Mouse (Mus musculus): ENCODE measurements at regions not wholly inside any gene's neighbourhood (a gene's known extent, or its start where the extent isn't known, plus 50 kb on each side); places are given as distances from the start of the nearest gene placed in this dataset.

DNA sequence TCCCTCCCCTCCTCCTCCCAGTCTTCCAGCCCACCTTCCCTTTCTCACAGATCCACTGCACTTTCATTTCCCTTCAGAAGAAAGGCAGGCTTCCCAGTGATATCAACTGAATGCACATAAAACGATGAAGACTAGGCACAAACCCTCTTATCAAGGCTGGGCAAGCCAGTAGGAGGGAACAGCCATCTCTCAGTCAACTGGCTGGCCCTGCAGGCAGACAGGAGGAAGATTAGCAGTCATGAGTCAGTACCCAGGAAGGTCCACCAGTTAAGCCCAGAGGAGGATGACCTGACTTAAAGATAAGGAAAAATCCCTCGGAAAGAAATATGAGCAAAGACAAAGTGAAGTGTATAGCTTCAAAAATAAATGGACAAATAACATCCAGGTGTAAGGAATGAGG, 337.4 kb upstream of the Ube2e3 start:
- H3K9ac ChIP-seq (ENCODE audit: low read length) = no peak overlapping the region
- no peak overlapping the region for H3K27ac ChIP-seq (replicated peaks)
- no peak overlapping the region for H3K4me3 ChIP-seq (ENCODE audit: low read depth, low read length)
- no peaks in the 10 kb centered on the region for H3K36me3 ChIP-seq (ENCODE audit: control insufficient read depth, insufficient read depth, low read length)
- 43% methylated on average over 2 of the region's 2 CpGs for WGBS
- ATAC-seq (ENCODE audit: low FRiP score, low TSS enrichment) (no peak), DNase-seq (ENCODE audit: low spot score) (no peak)
- H3K4me2 ChIP-seq (replicated peaks; ENCODE audit: low read depth) = no peak overlapping the region
- H3K9me3 ChIP-seq (ENCODE audit: control insufficient read depth, low read length) = no peaks in the 10 kb centered on the region
- no peaks in the 10 kb centered on the region for H3K4me1 ChIP-seq (replicated peaks; ENCODE audit: control insufficient read depth, insufficient read depth)
- TF ChIP-seq CTCF (IDR thresholded peaks at IDR 0.05; ENCODE audit: low read depth) (no peak), EP300 (optimal IDR thresholded peaks at IDR 0.05) (no peak)
- no peaks in the 10 kb centered on the region for H3K27me3 ChIP-seq (ENCODE audit: control insufficient read depth, insufficient read depth, low read length)

DNA sequence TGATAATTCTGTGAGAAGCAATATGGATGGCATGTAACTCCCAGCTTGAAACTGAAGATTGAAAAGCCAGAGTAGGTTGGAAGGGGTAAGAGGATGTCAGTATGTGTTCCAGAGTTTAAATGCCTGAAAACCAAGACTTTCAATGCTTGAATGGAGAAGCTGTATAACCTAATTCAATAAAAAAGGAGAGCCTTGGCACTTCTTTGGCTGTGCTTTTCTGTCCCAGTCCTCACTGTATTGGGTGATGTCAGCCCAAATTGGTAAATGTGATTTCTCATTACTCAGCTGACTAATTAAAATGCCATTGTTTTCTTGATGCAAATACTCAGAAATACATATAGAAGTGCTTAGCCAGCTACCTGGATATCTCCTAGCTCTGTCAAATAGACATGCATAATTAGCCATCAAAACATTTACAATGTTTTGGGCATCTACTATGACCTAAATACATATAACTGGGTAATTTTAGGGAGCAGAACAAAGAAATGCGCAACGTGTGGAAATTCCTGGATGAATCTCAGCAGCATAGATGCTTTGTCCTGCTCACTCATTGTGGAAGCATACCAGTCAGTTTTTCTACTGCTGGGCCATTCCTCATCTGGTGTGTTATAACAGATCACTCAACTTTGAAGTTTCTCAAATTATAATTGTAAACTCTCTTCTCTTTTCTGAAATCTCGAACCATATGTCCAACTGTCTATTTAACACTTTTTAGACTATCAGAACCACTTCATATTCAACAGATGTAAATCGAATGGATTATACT, 347.5 kb upstream of the Ube2e3 start:
- H3K9ac ChIP-seq (ENCODE audit: low read length) = no peak overlapping the region
- H3K4me3 ChIP-seq (ENCODE audit: low read depth, low read length) = no peak overlapping the region
- no peak for TF ChIP-seq CTCF (IDR thresholded peaks at IDR 0.05; ENCODE audit: low read depth)
- no peak for TF ChIP-seq EP300 (optimal IDR thresholded peaks at IDR 0.05)
- H3K9me3 ChIP-seq (ENCODE audit: control insufficient read depth, low read length) = no peaks in the 10 kb centered on the region
- ATAC-seq (ENCODE audit: low FRiP score, low TSS enrichment) = no peak
- H3K27ac ChIP-seq (replicated peaks) = no peak overlapping the region
- DNase-seq (ENCODE audit: low spot score) = no peak
- WGBS = 84% methylated on average over 4 of the region's 4 CpGs
- no peak overlapping the region for H3K4me2 ChIP-seq (replicated peaks; ENCODE audit: low read depth)
- no peaks in the 10 kb centered on the region for H3K4me1 ChIP-seq (replicated peaks; ENCODE audit: control insufficient read depth, insufficient read depth)
- no peaks in the 10 kb centered on the region for H3K27me3 ChIP-seq (ENCODE audit: control insufficient read depth, insufficient read depth, low read length)
- no peaks in the 10 kb centered on the region for H3K36me3 ChIP-seq (ENCODE audit: control insufficient read depth, insufficient read depth, low read length)

- Histone ChIP-seq H3K4me2 (replicated peaks; ENCODE audit: low read depth) (no peak overlapping the region), H3K9ac (ENCODE audit: low read length) (no peak overlapping the region), H3K27me3 (ENCODE audit: control insufficient read depth, insufficient read depth, low read length) (no peaks in the 10 kb centered on the region), H3K27ac (replicated peaks) (no peak overlapping the region), H3K36me3 (ENCODE audit: control insufficient read depth, insufficient read depth, low read length) (no peaks in the 10 kb centered on the region), H3K4me1 (replicated peaks; ENCODE audit: control insufficient read depth, insufficient read depth) (no peaks in the 10 kb centered on the region), H3K4me3 (ENCODE audit: low read depth, low read length) (no peak overlapping the region), H3K9me3 (ENCODE audit: control insufficient read depth, low read length) (no peaks in the 10 kb centered on the region)
- DNase-seq (ENCODE audit: low spot score) (no peak), ATAC-seq (ENCODE audit: low FRiP score, low TSS enrichment) (no peak)
- no peak for TF ChIP-seq CTCF (IDR thresholded peaks at IDR 0.05; ENCODE audit: low read depth)
- no peak for TF ChIP-seq EP300 (optimal IDR thresholded peaks at IDR 0.05)
Observed at GRCm38 (mm10) chr2:78493115-78493514, 374.8 kb upstream of the Ube2e3 start.

DNA sequence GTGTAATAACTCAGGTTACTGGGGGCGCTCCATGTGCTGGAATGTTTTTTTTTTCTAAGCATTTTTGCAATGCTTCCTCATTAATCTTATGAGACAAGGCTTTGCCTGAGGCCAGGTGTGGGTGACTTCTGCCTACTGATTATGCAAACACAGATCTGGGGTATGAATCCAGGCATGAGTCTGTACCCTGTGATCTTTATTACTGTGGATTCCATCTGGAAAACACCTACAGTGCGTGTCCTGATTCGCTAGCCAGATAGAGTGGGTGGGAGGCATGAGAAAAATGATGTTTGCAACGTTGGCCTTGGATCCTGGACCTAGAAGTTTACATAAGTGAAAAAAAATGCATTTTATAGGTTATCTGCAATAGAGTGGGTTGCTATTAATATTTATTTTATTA, 387.9 kb upstream of the Ube2e3 start:
- Histone ChIP-seq H3K9ac (ENCODE audit: low read length) (no peak overlapping the region), H3K4me2 (replicated peaks; ENCODE audit: low read depth) (no peak overlapping the region), H3K4me1 (replicated peaks; ENCODE audit: control insufficient read depth, insufficient read depth) (no peaks in the 10 kb centered on the region), H3K36me3 (ENCODE audit: control insufficient read depth, insufficient read depth, low read length) (no peaks in the 10 kb centered on the region), H3K27me3 (ENCODE audit: control insufficient read depth, insufficient read depth, low read length) (no peaks in the 10 kb centered on the region), H3K4me3 (ENCODE audit: low read depth, low read length) (no peak overlapping the region), H3K9me3 (ENCODE audit: control insufficient read depth, low read length) (no peaks in the 10 kb centered on the region), H3K27ac (replicated peaks) (no peak overlapping the region)
- no peak for ATAC-seq (ENCODE audit: low FRiP score, low TSS enrichment)
- WGBS = 43% methylated on average over 4 of the region's 4 CpGs
- TF ChIP-seq CTCF (IDR thresholded peaks at IDR 0.05; ENCODE audit: low read depth) = no peak
- no peak for TF ChIP-seq EP300 (optimal IDR thresholded peaks at IDR 0.05)
- no peak for DNase-seq (ENCODE audit: low spot score)

- DNase-seq (ENCODE audit: low spot score) = no peak
- H3K4me2 ChIP-seq (replicated peaks; ENCODE audit: low read depth) = no peak overlapping the region
- no peak for ATAC-seq (ENCODE audit: low FRiP score, low TSS enrichment)
- H3K4me3 ChIP-seq (ENCODE audit: low read depth, low read length) = no peak overlapping the region
- TF ChIP-seq EP300 (optimal IDR thresholded peaks at IDR 0.05) (no peak), CTCF (IDR thresholded peaks at IDR 0.05; ENCODE audit: low read depth) (no peak)
- H3K27ac ChIP-seq (replicated peaks) = no peak overlapping the region
- 72% methylated on average over 4 of the region's 4 CpGs for WGBS
- H3K36me3 ChIP-seq (ENCODE audit: control insufficient read depth, insufficient read depth, low read length) = no peaks in the 10 kb centered on the region
- H3K27me3 ChIP-seq (ENCODE audit: control insufficient read depth, insufficient read depth, low read length) = no peaks in the 10 kb centered on the region
- no peak overlapping the region for H3K9ac ChIP-seq (ENCODE audit: low read length)
- no peaks in the 10 kb centered on the region for H3K4me1 ChIP-seq (replicated peaks; ENCODE audit: control insufficient read depth, insufficient read depth)
- no peaks in the 10 kb centered on the region for H3K9me3 ChIP-seq (ENCODE audit: control insufficient read depth, low read length)
Observed at GRCm38 (mm10) chr2:78459444-78459843, 408.5 kb upstream of the Ube2e3 start.

GRCm38 (mm10) chr2:78453411-78453810, 414.5 kb upstream of the Ube2e3 start:
- H3K4me3 ChIP-seq (ENCODE audit: low read depth, low read length) = no peak overlapping the region
- WGBS = 83% methylated on average over 3 of the region's 3 CpGs

More at GRCm38 (mm10) chr2:78453411-78453810, 414.5 kb upstream of the Ube2e3 start:
- H3K4me1 ChIP-seq (replicated peaks; ENCODE audit: control insufficient read depth, insufficient read depth) = no peaks in the 10 kb centered on the region
- DNase-seq (ENCODE audit: low spot score) (no peak), ATAC-seq (ENCODE audit: low FRiP score, low TSS enrichment) (no peak)
- H3K27me3 ChIP-seq (ENCODE audit: control insufficient read depth, insufficient read depth, low read length) = no peaks in the 10 kb centered on the region
- no peak overlapping the region for H3K9ac ChIP-seq (ENCODE audit: low read length)
- H3K9me3 ChIP-seq (ENCODE audit: control insufficient read depth, low read length) = no peaks in the 10 kb centered on the region
- H3K27ac ChIP-seq (replicated peaks) = no peak overlapping the region
- no peak overlapping the region for H3K4me2 ChIP-seq (replicated peaks; ENCODE audit: low read depth)
- no peak for TF ChIP-seq EP300 (optimal IDR thresholded peaks at IDR 0.05)
- no peak for TF ChIP-seq CTCF (IDR thresholded peaks at IDR 0.05; ENCODE audit: low read depth)
- no peaks in the 10 kb centered on the region for H3K36me3 ChIP-seq (ENCODE audit: control insufficient read depth, insufficient read depth, low read length)
